Mouse (Mus musculus): ENCODE results near the gene Arpc1a. TPM values are rescaled to one million over a fixed set of nuclear protein-coding genes. Genes with fewer than 3 reads are reported as not detected.
"Not testable (repeated sequence)": the region's sequence is repeated elsewhere in the genome, so short reads cannot be mapped to it uniquely, and the experiment has no call there.

The Arpc1a gene
- polyA plus RNA-seq, 1 experiment from 2014 or later: 152 TPM

DNA sequence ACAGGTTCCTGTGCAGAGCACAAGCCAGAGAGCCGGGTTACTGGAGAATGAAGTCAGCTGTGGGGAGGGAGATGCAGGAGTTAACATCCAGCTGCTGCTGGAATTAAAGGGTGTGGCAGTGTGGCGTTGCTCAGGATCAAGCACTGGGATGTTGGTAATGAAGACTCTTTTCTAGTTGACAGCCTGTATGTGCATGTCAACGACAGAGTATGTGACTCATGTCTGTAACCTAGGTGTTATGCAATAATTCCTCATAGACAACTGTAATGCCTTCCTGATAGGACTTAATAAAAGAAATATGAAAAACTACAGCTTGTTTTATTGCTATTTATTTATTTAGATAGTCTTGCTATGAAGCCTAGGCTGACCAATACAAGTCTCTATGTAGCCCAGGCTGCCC lies 14.8 kb upstream of the Arpc1a start:
- Histone ChIP-seq H3K9me3 (ENCODE audit: control insufficient read depth, low read length) (no peaks in the 10 kb centered on the region), H3K27ac (replicated peaks; ENCODE audit: low read depth, low read length) (no peak overlapping the region), H3K27me3 (ENCODE audit: control insufficient read depth, insufficient read depth, low read length) (no peaks in the 10 kb centered on the region), H3K4me1 (ENCODE audit: control insufficient read depth, insufficient read depth, low read length) (no peaks in the 10 kb centered on the region), H3K4me3 (ENCODE audit: low read depth, low read length) (no peak overlapping the region), H3K9ac (ENCODE audit: low read length) (no peak overlapping the region), H3K4me2 (ENCODE audit: low read depth, severe bottlenecking) (no peak overlapping the region), H3K36me3 (ENCODE audit: control insufficient read depth, insufficient read depth, low read length) (no peaks in the 10 kb centered on the region)
- DNase-seq (ENCODE audit: low spot score) (no peak), ATAC-seq (ENCODE audit: insufficient number of reproducible peaks, low FRiP score, low TSS enrichment, low read depth) (no peak)
- WGBS: 50% methylated on average over 3 of the region's 3 CpGs

DNA sequence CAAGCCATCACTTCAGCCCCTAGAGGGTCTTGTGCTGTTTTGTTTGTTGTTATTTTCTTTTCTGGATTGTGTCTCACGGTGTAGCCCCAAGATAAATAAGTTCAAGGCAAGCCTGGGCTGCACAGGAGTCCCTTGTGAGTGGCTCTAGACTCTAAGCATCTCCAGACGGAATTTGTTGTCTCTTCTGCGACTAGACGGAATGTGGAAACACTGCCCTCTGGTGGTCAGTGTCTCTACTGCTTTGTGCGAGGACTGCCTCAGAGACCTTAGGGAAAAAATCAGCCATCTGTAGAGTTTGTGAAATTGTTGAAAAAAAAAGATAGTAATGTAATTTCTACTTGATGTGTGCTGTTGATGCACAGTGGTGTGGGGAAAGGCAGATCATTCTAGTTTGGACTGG lies 13.9 kb upstream of the Arpc1a start:
- Histone ChIP-seq H3K4me1 (ENCODE audit: control insufficient read depth, insufficient read depth, low read length) (no peaks in the 10 kb centered on the region), H3K4me3 (ENCODE audit: low read depth, low read length) (no peak overlapping the region), H3K36me3 (ENCODE audit: control insufficient read depth, insufficient read depth, low read length) (no peaks in the 10 kb centered on the region), H3K4me2 (ENCODE audit: low read depth, severe bottlenecking) (no peak overlapping the region), H3K27ac (replicated peaks; ENCODE audit: low read depth, low read length) (no peak overlapping the region), H3K27me3 (ENCODE audit: control insufficient read depth, insufficient read depth, low read length) (no peaks in the 10 kb centered on the region), H3K9me3 (ENCODE audit: control insufficient read depth, low read length) (no peaks in the 10 kb centered on the region), H3K9ac (ENCODE audit: low read length) (no peak overlapping the region)
- DNase-seq (ENCODE audit: low spot score) (peak; percentile 87), ATAC-seq (ENCODE audit: insufficient number of reproducible peaks, low FRiP score, low TSS enrichment, low read depth) (no peak; the same call in 1 of the 2 replicates)
- WGBS: 3% methylated on average over 5 of the region's 5 CpGs

DNA sequence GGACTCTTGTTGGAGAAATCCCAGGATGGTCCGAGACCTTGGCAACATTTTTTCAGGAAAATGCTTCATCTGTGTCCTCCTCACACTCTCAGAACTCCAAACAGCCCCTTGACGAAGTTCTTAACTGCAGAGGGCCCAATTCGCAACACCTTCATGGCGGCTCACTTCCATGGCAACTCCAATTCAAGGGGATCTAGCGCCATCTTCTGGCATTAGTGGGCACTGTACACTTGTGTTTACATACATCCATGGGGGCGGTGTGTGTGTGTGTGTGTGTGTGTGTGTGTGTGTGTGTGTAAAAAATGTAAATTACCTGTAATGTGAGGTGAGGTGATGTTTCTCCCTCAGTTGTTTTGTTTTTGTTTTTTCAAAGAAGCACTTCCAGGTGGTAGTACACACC lies 12.3 kb upstream of the Arpc1a start:
- no peaks in the 10 kb centered on the region for H3K27me3 ChIP-seq (ENCODE audit: control insufficient read depth, insufficient read depth, low read length)

DNA sequence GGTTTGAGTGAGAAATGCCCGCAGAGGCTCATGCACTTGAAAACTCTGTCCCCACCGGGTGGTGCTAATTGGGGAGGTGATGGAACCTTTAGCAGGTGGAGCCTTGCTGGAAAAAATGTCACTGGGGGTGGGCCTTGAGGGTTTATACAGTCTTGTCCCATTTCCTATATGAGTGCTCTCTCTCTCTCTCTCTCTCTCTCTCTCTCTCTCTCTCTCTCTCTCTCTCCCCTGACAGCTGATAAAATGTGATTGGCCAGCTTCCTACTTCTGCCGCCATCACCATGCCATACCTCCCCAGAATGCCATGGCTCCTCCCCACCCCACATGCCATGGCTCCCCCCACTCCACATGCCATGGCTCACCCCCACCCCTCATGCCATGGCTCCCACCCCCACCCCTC lies 8.5 kb upstream of the Arpc1a start:
- WGBS: 58% methylated on average over 3 of the region's 3 CpGs
- H3K27me3 ChIP-seq (ENCODE audit: control insufficient read depth, insufficient read depth, low read length): no peaks in the 10 kb centered on the region
- H3K9me3 ChIP-seq (ENCODE audit: control insufficient read depth, low read length): no peaks in the 10 kb centered on the region
- H3K9ac ChIP-seq (ENCODE audit: low read length): no peak overlapping the region
- no peak overlapping the region for H3K4me3 ChIP-seq (ENCODE audit: low read depth, low read length)
- H3K27ac ChIP-seq (replicated peaks; ENCODE audit: low read depth, low read length): no peak overlapping the region
- H3K4me2 ChIP-seq (ENCODE audit: low read depth, severe bottlenecking): no peak overlapping the region
- DNase-seq (ENCODE audit: low spot score) (no peak), ATAC-seq (ENCODE audit: insufficient number of reproducible peaks, low FRiP score, low TSS enrichment, low read depth) (no peak)
- no peaks in the 10 kb centered on the region for H3K4me1 ChIP-seq (ENCODE audit: control insufficient read depth, insufficient read depth, low read length)
- H3K36me3 ChIP-seq (ENCODE audit: control insufficient read depth, insufficient read depth, low read length): no peaks in the 10 kb centered on the region

More for the DNA sequence above, 12.3 kb upstream of the Arpc1a start:
- no peak overlapping the region for H3K4me3 ChIP-seq (ENCODE audit: low read depth, low read length)
- H3K9me3 ChIP-seq (ENCODE audit: control insufficient read depth, low read length): no peaks in the 10 kb centered on the region
- ATAC-seq (ENCODE audit: insufficient number of reproducible peaks, low FRiP score, low TSS enrichment, low read depth): no peak
- no peak overlapping the region for H3K27ac ChIP-seq (replicated peaks; ENCODE audit: low read depth, low read length)
- H3K4me2 ChIP-seq (ENCODE audit: low read depth, severe bottlenecking): no peak overlapping the region
- WGBS: 49% methylated on average over 6 of the region's 6 CpGs
- DNase-seq (ENCODE audit: low spot score): no peak
- no peak overlapping the region for H3K9ac ChIP-seq (ENCODE audit: low read length)
- no peaks in the 10 kb centered on the region for H3K4me1 ChIP-seq (ENCODE audit: control insufficient read depth, insufficient read depth, low read length)
- H3K36me3 ChIP-seq (ENCODE audit: control insufficient read depth, insufficient read depth, low read length): no peaks in the 10 kb centered on the region

DNA sequence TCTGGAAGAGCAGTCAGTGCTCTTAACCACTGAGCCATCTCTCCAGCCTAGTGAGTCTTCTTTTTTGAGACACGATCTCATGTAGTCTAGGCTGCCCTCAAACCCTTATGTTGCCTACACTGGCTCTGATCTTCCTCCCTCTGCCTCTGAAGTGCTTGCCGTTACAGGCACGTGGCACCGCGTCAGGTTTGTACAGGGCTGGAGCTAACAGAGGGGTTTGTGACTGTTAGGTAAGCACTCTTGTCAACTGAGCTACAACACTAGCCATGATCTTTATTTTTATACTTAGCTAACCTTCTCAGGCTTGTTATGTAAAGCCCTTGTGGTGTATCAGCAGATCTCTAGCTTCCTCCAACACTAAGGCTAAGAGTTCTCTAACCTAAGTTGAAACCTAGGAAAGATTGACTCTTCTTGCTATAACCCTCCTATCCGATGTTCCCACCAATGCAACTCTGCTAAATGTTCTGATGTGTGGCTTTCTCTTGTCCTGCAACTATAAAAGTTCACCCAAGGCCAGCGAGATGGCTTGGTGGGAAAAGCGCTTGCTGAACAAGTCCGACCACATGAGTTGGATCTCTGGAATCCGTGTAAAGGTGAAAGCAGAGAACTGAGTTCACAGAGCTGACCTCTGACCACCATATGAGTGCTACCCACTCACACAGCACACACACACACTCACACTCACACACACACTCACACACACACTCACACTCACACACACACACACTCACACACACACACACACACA lies 1.6 kb upstream of the Arpc1a start:
- Histone ChIP-seq H3K27me3 (ENCODE audit: control insufficient read depth, insufficient read depth, low read length) (no peaks in the 10 kb centered on the region), H3K9me3 (ENCODE audit: control insufficient read depth, low read length) (no peaks in the 10 kb centered on the region), H3K4me2 (ENCODE audit: low read depth, severe bottlenecking) (no peak overlapping the region), H3K9ac (ENCODE audit: low read length) (no peak overlapping the region), H3K4me3 (ENCODE audit: low read depth, low read length) (no peak overlapping the region), H3K36me3 (ENCODE audit: control insufficient read depth, insufficient read depth, low read length) (0 out of 2 replicates have a peak, but pooled peaks cover 4% of the 10 kb centered on the region), H3K27ac (replicated peaks; ENCODE audit: low read depth, low read length) (no peak overlapping the region), H3K4me1 (ENCODE audit: control insufficient read depth, insufficient read depth, low read length) (0 out of 2 replicates have a peak, but pooled peaks cover 3% of the 10 kb centered on the region)
- DNase-seq (ENCODE audit: low spot score) (no peak), ATAC-seq (ENCODE audit: insufficient number of reproducible peaks, low FRiP score, low TSS enrichment, low read depth) (no peak)
- 87% methylated on average over 10 of the region's 10 CpGs for WGBS

DNA sequence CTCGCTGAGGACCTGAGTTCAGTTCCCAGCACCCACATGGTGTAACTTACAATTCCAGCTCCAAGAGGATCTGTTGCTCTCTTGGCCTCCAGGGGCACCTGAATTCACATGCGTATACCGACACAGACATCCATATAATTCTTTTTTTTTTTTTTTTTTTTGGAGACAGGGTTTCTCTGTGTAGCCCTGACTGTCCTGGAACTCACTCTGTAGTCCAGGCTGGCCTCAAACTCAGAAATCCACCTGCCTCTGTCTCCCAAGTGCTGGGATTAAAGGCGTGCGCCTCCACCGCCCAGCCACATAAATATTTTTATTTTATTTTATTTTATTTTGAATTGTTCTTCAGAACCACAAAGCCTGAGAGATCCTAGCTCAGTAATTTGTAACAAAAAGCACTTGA lies 429 bp upstream of the Arpc1a start:
- ATAC-seq (ENCODE audit: insufficient number of reproducible peaks, low FRiP score, low TSS enrichment, low read depth): peak; percentile 19; the same call in 1 of the 2 replicates
- not testable (repeated sequence) for DNase-seq (ENCODE audit: low spot score); H3K27me3 ChIP-seq (ENCODE audit: control insufficient read depth, insufficient read depth, low read length); H3K4me1 ChIP-seq (ENCODE audit: control insufficient read depth, insufficient read depth, low read length); H3K9me3 ChIP-seq (ENCODE audit: control insufficient read depth, low read length); H3K36me3 ChIP-seq (ENCODE audit: control insufficient read depth, insufficient read depth, low read length)
- H3K4me2 ChIP-seq (ENCODE audit: low read depth, severe bottlenecking): peak overlapping the region; percentile 11; the same call in 1 of the 2 replicates
- 0 out of 2 replicates have a peak overlapping the region, but pooled peaks have one; percentile 24 for H3K27ac ChIP-seq (replicated peaks; ENCODE audit: low read depth, low read length)
- peak overlapping the region; percentile 8; the same call in 1 of the 2 replicates for H3K9ac ChIP-seq (ENCODE audit: low read length)
- peak overlapping the region; percentile 71 for H3K4me3 ChIP-seq (ENCODE audit: low read depth, low read length)
- 55% methylated on average over 6 of the region's 6 CpGs for WGBS

DNA sequence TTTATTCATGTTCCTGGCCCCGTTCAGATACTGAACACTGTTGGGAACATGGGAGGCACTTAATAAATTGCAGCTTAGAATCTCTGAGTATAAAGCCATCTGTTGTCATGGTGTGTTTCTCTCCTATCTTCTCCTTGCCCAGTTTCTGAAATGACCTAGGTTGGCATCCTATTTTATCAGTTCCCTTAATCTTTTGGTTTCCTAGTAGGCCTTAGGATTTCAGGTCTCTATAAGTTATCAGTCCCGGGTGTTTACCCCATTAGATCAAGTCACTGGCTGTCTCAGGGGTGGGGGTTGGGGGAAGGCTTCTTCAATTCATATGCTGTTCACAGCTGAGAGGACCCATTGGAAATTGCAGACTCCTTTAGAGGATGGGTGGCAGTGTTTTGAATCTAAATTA lies 1.2 kb downstream of the Arpc1a start:
- Histone ChIP-seq H3K4me1 (ENCODE audit: control insufficient read depth, insufficient read depth, low read length) (0 out of 2 replicates have a peak, but pooled peaks cover 3% of the 10 kb centered on the region), H3K9ac (ENCODE audit: low read length) (no peak overlapping the region), H3K27ac (replicated peaks; ENCODE audit: low read depth, low read length) (no peak overlapping the region), H3K36me3 (ENCODE audit: control insufficient read depth, insufficient read depth, low read length) (0 out of 2 replicates have a peak, but pooled peaks cover 4% of the 10 kb centered on the region), H3K27me3 (ENCODE audit: control insufficient read depth, insufficient read depth, low read length) (no peaks in the 10 kb centered on the region), H3K9me3 (ENCODE audit: control insufficient read depth, low read length) (no peaks in the 10 kb centered on the region), H3K4me3 (ENCODE audit: low read depth, low read length) (peak overlapping the region; percentile 71), H3K4me2 (ENCODE audit: low read depth, severe bottlenecking) (peak overlapping the region; percentile 86)
- no peak for DNase-seq (ENCODE audit: low spot score)
- 78% methylated on average over 2 of the region's 2 CpGs for WGBS
- ATAC-seq (ENCODE audit: insufficient number of reproducible peaks, low FRiP score, low TSS enrichment, low read depth): no peak

DNA sequence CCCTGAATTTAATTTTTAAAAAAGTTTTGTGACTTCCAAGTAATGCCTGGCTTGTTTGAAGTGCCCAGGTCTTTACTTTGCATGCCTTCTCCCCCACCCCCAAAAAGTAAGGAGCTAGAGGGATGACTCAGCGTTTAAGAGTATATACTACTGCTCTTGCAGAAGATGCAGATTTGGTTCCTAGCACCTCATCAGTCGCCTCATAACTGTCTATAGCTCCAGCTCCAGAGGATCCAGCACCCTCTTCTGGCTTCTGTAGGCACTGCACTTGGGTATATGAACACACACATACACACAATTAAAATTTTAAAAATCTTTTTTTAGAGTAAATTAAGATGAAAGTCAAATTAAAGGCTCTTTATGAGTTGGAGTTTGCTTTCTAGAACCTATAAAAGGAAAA lies 4.6 kb downstream of the Arpc1a start:
- ATAC-seq (ENCODE audit: insufficient number of reproducible peaks, low FRiP score, low TSS enrichment, low read depth) (no peak), DNase-seq (ENCODE audit: low spot score) (no peak)
- H3K9ac ChIP-seq (ENCODE audit: low read length): no peak overlapping the region
- no peak overlapping the region for H3K4me3 ChIP-seq (ENCODE audit: low read depth, low read length)
- H3K4me1 ChIP-seq (ENCODE audit: control insufficient read depth, insufficient read depth, low read length): 0 out of 2 replicates have a peak, but pooled peaks cover 3% of the 10 kb centered on the region
- H3K27me3 ChIP-seq (ENCODE audit: control insufficient read depth, insufficient read depth, low read length): no peaks in the 10 kb centered on the region
- 96% methylated on average over 2 of the region's 2 CpGs for WGBS
- H3K27ac ChIP-seq (replicated peaks; ENCODE audit: low read depth, low read length): no peak overlapping the region
- H3K4me2 ChIP-seq (ENCODE audit: low read depth, severe bottlenecking): no peak overlapping the region
- H3K36me3 ChIP-seq (ENCODE audit: control insufficient read depth, insufficient read depth, low read length): peaks cover 11% of the 10 kb centered on the region
- H3K9me3 ChIP-seq (ENCODE audit: control insufficient read depth, low read length): no peaks in the 10 kb centered on the region

Data from limb, embryonic 11.5 days (tissue).